Comparison of ENCODE assay signal across 21 mouse cellular contexts in the genomic region with DNA sequence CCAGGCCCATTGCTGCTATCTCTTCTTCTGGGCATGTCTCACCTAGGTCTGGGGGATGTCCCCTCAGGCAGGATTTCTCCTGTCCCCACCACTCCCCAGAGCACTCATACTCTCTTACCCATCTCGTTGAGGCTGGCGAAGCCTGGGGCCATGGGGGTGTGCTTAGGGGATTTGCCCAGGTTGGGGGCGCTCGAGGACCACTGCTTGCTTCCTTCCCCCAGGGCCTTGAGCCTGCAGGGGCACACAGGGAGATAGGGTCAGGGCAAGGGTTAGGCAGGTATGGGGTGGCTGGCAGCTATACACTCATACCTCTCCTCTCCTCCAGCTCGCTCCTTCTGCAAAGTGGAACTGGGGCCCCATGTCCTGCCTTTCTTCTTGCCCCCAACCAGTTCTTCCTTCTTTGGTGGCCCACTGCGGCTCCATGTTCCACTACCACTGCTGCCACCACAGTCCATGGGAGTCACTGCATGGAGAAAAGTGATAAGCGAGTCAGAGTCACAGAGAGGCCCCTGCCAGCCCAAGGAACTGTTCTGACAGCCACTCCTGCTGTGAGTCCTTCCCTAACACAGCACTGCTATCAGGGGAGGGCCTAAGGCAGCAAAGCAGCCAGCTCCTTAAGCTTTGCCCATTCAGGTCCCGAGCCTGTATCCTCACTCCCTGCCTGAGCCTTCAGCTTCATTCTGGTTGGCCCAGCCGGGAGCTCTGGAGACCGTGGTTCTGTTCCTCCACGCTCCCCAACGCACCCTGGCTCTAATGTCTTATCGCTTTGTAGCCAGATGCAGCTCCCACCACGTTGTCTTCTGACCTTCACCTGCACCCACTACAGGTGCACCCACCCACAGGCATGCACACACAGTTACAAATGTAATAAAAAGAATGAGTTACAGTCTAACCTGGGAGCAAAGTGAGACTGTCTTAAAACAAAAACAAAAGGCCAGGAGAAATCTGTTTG. TPM values are rescaled to one million over a fixed set of nuclear protein-coding genes. Genes with fewer than 3 reads are reported as not detected.
DNase-seq lines count a peak whose midpoint lies in the region; ATAC-seq lines count a peak whose summit lies in the region.
"Had no signal": no experiment of that assay in that cellular context is flagged by ENCODE, and none has a peak within 500 bp of the region (broad histone marks: within the 10 kb centered on the region; RNA-seq: fewer than 3 reads in every experiment).

No protein-coding gene starts in this region.

- H3K4me1 ChIP-seq in liver, embryonic 11.5 days (replicated peaks; ENCODE audit: control insufficient read depth, insufficient read depth, low read length): peaks cover 7% of the 10 kb centered on the region; the same call in 1 of the 2 replicates

- peak; percentile 89 for ATAC-seq in liver, embryonic 11.5 days (replicated peaks; ENCODE audit: low FRiP score)
- no peak for ATAC-seq in activated CD4-positive, CD25-positive, alpha-beta regulatory T cell, adult 4 months
- ATAC-seq: forebrain, embryonic 14.5 days; midbrain, embryonic 16.5 days had no signal

- no peaks in the 10 kb centered on the region for H3K9me3 ChIP-seq in liver, embryonic 11.5 days (ENCODE audit: control insufficient read depth, low read length)
- H3K9me3 ChIP-seq: embryonic facial prominence, embryonic 15.5 days; G1E; heart, embryonic 13.5 days had no signal

- DNase-seq in frontal cortex, postnatal 36 days (ENCODE audit: low spot score in 2 of 2): peak; percentile 36 to 46
- DNase-seq in frontal cortex, postnatal 10 days (ENCODE audit: low spot score in 2 of 2): no peak
- peak; percentile 23 for DNase-seq in right cerebral cortex, postnatal 4 days
- DNase-seq in right cerebral cortex, adult 2 months (ENCODE audit: low spot score in 2 of 2): no peak
- peak; percentile 40 for DNase-seq in liver, embryonic 11.5 days (ENCODE audit: low spot score)
- DNase-seq in ovary, postnatal 14 days (ENCODE audit: low spot score): no peak
- no peak for DNase-seq in adrenal gland, postnatal 25 days
- DNase-seq: B cell, adult 2 months; cerebellum, adult 11 months; gastrocnemius, postnatal 14 days; heart, postnatal 4 days; kidney, adult 9 months; lung, postnatal 4 days; thymus, adult 2 months had no signal

- peaks cover 57% of the 10 kb centered on the region for H3K27me3 ChIP-seq in liver, embryonic 11.5 days (replicated peaks; ENCODE audit: control insufficient read depth, insufficient read depth, low read length)

- H3K9ac ChIP-seq in liver, embryonic 11.5 days (ENCODE audit: low read depth, low read length): no peak overlapping the region
- H3K9ac ChIP-seq: embryonic facial prominence, embryonic 15.5 days had no signal

- H3K27ac ChIP-seq in liver, embryonic 11.5 days (ENCODE audit: low read depth, low read length): no peak overlapping the region
- H3K27ac ChIP-seq: embryonic facial prominence, embryonic 15.5 days; heart, embryonic 13.5 days had no signal

- WGBS in liver, embryonic 11.5 days: 45% methylated on average over 14 of the region's 14 CpGs

- no peaks in the 10 kb centered on the region for H3K36me3 ChIP-seq in liver, embryonic 11.5 days (ENCODE audit: control insufficient read depth, insufficient read depth, low read length)
- H3K36me3 ChIP-seq: G1E had no signal

- H3K4me2 ChIP-seq in liver, embryonic 11.5 days: peak overlapping the region; percentile 2
- H3K4me2 ChIP-seq: embryonic facial prominence, embryonic 15.5 days had no signal

- H3K4me3 ChIP-seq in liver, embryonic 11.5 days (ENCODE audit: low read depth, low read length): no peak overlapping the region
- H3K4me3 ChIP-seq: embryonic facial prominence, embryonic 15.5 days had no signal

RNA-seq across cellular contexts. Expression of gene Ttc9b, which starts 5.3 kb away (rescaled TPM):
- polyA plus RNA-seq in liver, embryonic 11.5 days (2014; fragmentation: Nextera tagmentation; extraction: Ambion mirVana): not detected in 2 replicates
- polyA plus RNA-seq in activated CD4-positive, CD25-positive, alpha-beta regulatory T cell, adult 4 months (2017; shearing (Covaris generic)): not detected
- total RNA-seq in adrenal gland, postnatal 25 days (2021): not detected in 2 replicates
- total RNA-seq: G1E; gastrocnemius, postnatal 14 days; heart, postnatal 4 days; liver, adult 2 months had no signal
- polyA plus RNA-seq: G1E; liver, adult 2 months; thymus, adult 2 months had no signal

RNA-seq across cellular contexts. Expression of gene Map3k10, which starts 15.4 kb away (rescaled TPM):
- 4.8 and 5.6 TPM in 2 replicates for polyA plus RNA-seq in liver, embryonic 11.5 days (2014; fragmentation: Nextera tagmentation; extraction: Ambion mirVana)
- polyA plus RNA-seq in activated CD4-positive, CD25-positive, alpha-beta regulatory T cell, adult 4 months (2017; shearing (Covaris generic)): 1 to 10 TPM in 1 of 2 experiments, under 1 TPM in 1; 0.61 to 1.2 TPM
- 27.2 and 30.2 TPM in 2 replicates for total RNA-seq in adrenal gland, postnatal 25 days (2021)

RNA-seq across cellular contexts. Expression of gene Zfp607b, which starts 30.2 kb away (rescaled TPM):
- polyA plus RNA-seq in liver, embryonic 11.5 days (2014; fragmentation: Nextera tagmentation; extraction: Ambion mirVana): 1.6 and 3.0 TPM in 2 replicates
- 1 to 10 TPM; 2.1 TPM for polyA plus RNA-seq in activated CD4-positive, CD25-positive, alpha-beta regulatory T cell, adult 4 months (2017; shearing (Covaris generic))
- total RNA-seq in adrenal gland, postnatal 25 days (2021): 0.81 and 1.3 TPM in 2 replicates

Comparison
In these comparisons a context has a peak if more than half of its experiments do, and no peak if none do; other contexts are left out.
1. DNase-seq: peak in frontal cortex, postnatal 36 days (2 of 2), right cerebral cortex, postnatal 4 days (single experiment) and liver, embryonic 11.5 days (single experiment); none in frontal cortex, postnatal 10 days (0 of 2), right cerebral cortex, adult 2 months (0 of 2), ovary, postnatal 14 days (single experiment) and adrenal gland, postnatal 25 days (single experiment).